Mouse (Mus musculus): ENCODE measurements around the gene Pde10a. TPM values are rescaled to one million over a fixed set of nuclear protein-coding genes. Genes with fewer than 3 reads are reported as not detected.

The Pde10a gene
- total and polyA plus RNA-seq, 3 experiments: 0.04 to 0.41 (median 0.21) TPM

- TF ChIP-seq MEF2A (IDR thresholded peaks at IDR 0.05; ENCODE audit: borderline replicate concordance, low read depth, low read length): no peak
- TF ChIP-seq POLR2AphosphoS2 (IDR thresholded peaks at IDR 0.05; ENCODE audit: low read depth, low read length): no peak
- TF ChIP-seq BHLHE40 (IDR thresholded peaks at IDR 0.05; ENCODE audit: low read depth, low read length): peak; percentile 89
- TF ChIP-seq E2F4 (IDR thresholded peaks at IDR 0.05; ENCODE audit: insufficient replicate concordance, low read depth, low read length): no peak
- no peak for TF ChIP-seq MYC (IDR thresholded peaks at IDR 0.05; ENCODE audit: low read depth, low read length)
- TF ChIP-seq CTCF (conservative IDR thresholded peaks at IDR 0.05 in 1 of 2, IDR thresholded peaks at IDR 0.05 in 1 of 2; ENCODE audit: low read depth in 2 of 2, low read length in 2 of 2): peak; percentile 40 to 91
- no peak for TF ChIP-seq IRF4 (IDR thresholded peaks at IDR 0.05; ENCODE audit: low read depth, low read length)
- no peak for TF ChIP-seq ELF1 (IDR thresholded peaks at IDR 0.05; ENCODE audit: low read depth, low read length)
- TF ChIP-seq POLR2A (IDR thresholded peaks at IDR 0.05; ENCODE audit: low read depth, low read length): no peak
- TF ChIP-seq RCOR1 (conservative IDR thresholded peaks at IDR 0.05; ENCODE audit: low read depth, low read length): no peak
Observed at GRCm38 (mm10) chr17:8592427-8593277, 67.5 kb downstream of the Pde10a start (continued).

GRCm38 (mm10) chr17:8597790-8598189 is 72.6 kb downstream of the Pde10a start:
- Histone ChIP-seq H3K9ac (ENCODE audit: insufficient read depth, low read depth) (no peak overlapping the region), H3K4me3 (replicated peaks in 1 of 3; ENCODE audit: low read depth in 2 of 3, low read length in 2 of 3, poor library complexity in 1 of 3) (no peak overlapping the region), H3K36me3 (replicated peaks in 1 of 2; ENCODE audit: control insufficient read depth in 1 of 2, insufficient read depth in 1 of 2, low read length in 1 of 2) (no peaks in the 10 kb centered on the region), H3K27ac (ENCODE audit: insufficient read depth, low read depth) (no peak overlapping the region), H3K27me3 (replicated peaks) (peaks cover 31% of the 10 kb centered on the region), H3K4me1 (ENCODE audit: control insufficient read depth in 1 of 2, insufficient read depth in 2 of 2) (peaks cover 0 to 3% of the 10 kb centered on the region in 2 experiments; a peak in 2 of 4 replicates), H3K9me3 (replicated peaks; ENCODE audit: low read length) (no peaks in the 10 kb centered on the region), H3K79me2 (replicated peaks; ENCODE audit: control insufficient read depth, extremely low read depth, insufficient read depth, poor library complexity, severe bottlenecking) (no peaks in the 10 kb centered on the region), H3K4me2 (ENCODE audit: insufficient read depth, low read depth, poor library complexity, severe bottlenecking) (no peak overlapping the region)
- in situ Hi-C loops (cut with MboI; ENCODE audit: low pct_ligation_motif_present, low pct_unique_long_range_greater_than_20kb, low sequenced_read_pairs): no loop called here
- DNase-seq (ENCODE audit: extremely low read depth): peak; percentile 64
- TF ChIP-seq SMC3 (IDR thresholded peaks at IDR 0.05; ENCODE audit: low read depth, low read length): peak; percentile 72
- no peak for TF ChIP-seq MXI1 (IDR thresholded peaks at IDR 0.05; ENCODE audit: low read depth, low read length)
- peak; percentile 88 for TF ChIP-seq RAD21 (IDR thresholded peaks at IDR 0.05; ENCODE audit: low read depth, low read length)
- peak; percentile 93 to 96 for TF ChIP-seq CTCF (conservative IDR thresholded peaks at IDR 0.05 in 1 of 2, IDR thresholded peaks at IDR 0.05 in 1 of 2; ENCODE audit: low read depth in 2 of 2, low read length in 2 of 2)
- no peak for TF ChIP-seq POLR2AphosphoS2 (IDR thresholded peaks at IDR 0.05; ENCODE audit: low read depth, low read length)
- TF ChIP-seq CHD2 (IDR thresholded peaks at IDR 0.05; ENCODE audit: low read length): no peak
- no peak for TF ChIP-seq TBP (conservative IDR thresholded peaks at IDR 0.05; ENCODE audit: low read depth, low read length)
- TF ChIP-seq MAFK (IDR thresholded peaks at IDR 0.05; ENCODE audit: insufficient replicate concordance, low read length): no peak
- TF ChIP-seq ELF1 (IDR thresholded peaks at IDR 0.05; ENCODE audit: low read depth, low read length): no peak
- TF ChIP-seq MAX (IDR thresholded peaks at IDR 0.05; ENCODE audit: low read length): no peak
- no peak for TF ChIP-seq USF2 (conservative IDR thresholded peaks at IDR 0.05; ENCODE audit: low read depth, low read length)
- no peak for TF ChIP-seq MEF2A (IDR thresholded peaks at IDR 0.05; ENCODE audit: borderline replicate concordance, low read depth, low read length)
- TF ChIP-seq ZMIZ1 (IDR thresholded peaks at IDR 0.05; ENCODE audit: low read depth, low read length): no peak
- TF ChIP-seq UBTF (IDR thresholded peaks at IDR 0.05; ENCODE audit: low read depth, low read length): no peak
- no peak for TF ChIP-seq HCFC1 (IDR thresholded peaks at IDR 0.05; ENCODE audit: low read depth, low read length)
- dilution Hi-C loops (cut with MboI; ENCODE audit: extremely low pct_ligation_motif_present, extremely low pct_unique_long_range_greater_than_20kb, low sequenced_read_pairs): no loop called here

Measured in CH12.LX (cell line).